Mouse (Mus musculus) ovary, adult 2 months (tissue): Measurements from ENCODE around the gene Gm27029. TPM values are rescaled to one million over a fixed set of nuclear protein-coding genes. Genes with fewer than 3 reads are reported as not detected.

Experiments
- polyA plus RNA-seq: library from polyadenylated mRNA; depleted of rRNA; stranded (reverse); fragments of >200 nt; gene quantifications from 2 replicates; pipeline ENCODE4 v1.2.3, GENCODE M21; 2012; rRNA removed

Gm27029 gene
- polyA plus RNA-seq, result 0.37 and 0.47 TPM in 2 replicates

GRCm38 (mm10) chr11:101424105-101424851 lies at the start of gene Gm27029:
Gene Gm27029, minus strand, starts transcription at chr11:101424796.

GRCm38 (mm10) chr11:101465869-101466551 lies 41.4 kb upstream of the Gm27029 start, which contains the start of gene Vat1:
Gene Vat1, minus strand, starts transcription at chr11:101466230.

GRCm38 (mm10) chr11:101464211-101465100 lies 39.9 kb upstream of the Gm27029 start, which contains the start of gene Rnd2:
Gene Rnd2, plus strand, starts transcription at chr11:101464999.

GRCm38 (mm10) chr11:101448274-101448746 lies 23.7 kb upstream of the Gm27029 start, which contains the start of gene Ifi35:
Gene Ifi35, plus strand, starts transcription at chr11:101448407.

GRCm38 (mm10) chr11:101442127-101442693 lies 17.6 kb upstream of the Gm27029 start, which contains the start of gene Rpl27:
Gene Rpl27, plus strand, starts transcription at chr11:101442298.

GRCm38 (mm10) chr11:101424925-101425813 lies 573 bp upstream of the Gm27029 start, which contains the start of the genes Rundc1 and Ptges3l:
Gene Rundc1, plus strand, starts transcription at chr11:101425085.
Gene Ptges3l, minus strand, starts transcription at chr11:101425333.

GRCm38 (mm10) chr11:101417101-101417855 lies 7.3 kb downstream of the Gm27029 start, which contains the start of gene Aarsd1:
Gene Aarsd1, minus strand, starts transcription at chr11:101417615.

GRCm38 (mm10) chr11:101367326-101367935 lies 57.2 kb downstream of the Gm27029 start, which contains the start of gene G6pc:
Gene G6pc, plus strand, starts transcription at chr11:101367561.

Other genes with a start within 250 kb of the Gm27029 start
- gene Ccr10, start 249.4 kb downstream of the Gm27029 start, polyA plus RNA-seq, result 0.78 and 0.87 TPM in 2 replicates
- 33.7 and 37.5 TPM in 2 replicates for gene Ezh1, start 198.3 kb downstream of the Gm27029 start, polyA plus RNA-seq
- 128 and 138 TPM in 2 replicates for gene Ramp2, start 178.8 kb downstream of the Gm27029 start, polyA plus RNA-seq
- 49.4 and 63.9 TPM in 2 replicates for gene Vps25, start 171.1 kb downstream of the Gm27029 start, polyA plus RNA-seq
- 11.7 and 13.1 TPM in 2 replicates for gene Wnk4, start 164.2 kb downstream of the Gm27029 start, polyA plus RNA-seq
- 0.13 and 0.33 TPM in 2 replicates for gene Cntd1, start 145.8 kb downstream of the Gm27029 start, polyA plus RNA-seq
- 236 and 502 TPM in 2 replicates for gene Coa3, start 145.7 kb downstream of the Gm27029 start, polyA plus RNA-seq
- 129 and 200 TPM in 2 replicates for gene Becn1, start 122.5 kb downstream of the Gm27029 start, polyA plus RNA-seq
- 45.8 and 60.3 TPM in 2 replicates for gene Psme3, start 108.6 kb downstream of the Gm27029 start, polyA plus RNA-seq
- gene Aoc2, start 99.7 kb downstream of the Gm27029 start, polyA plus RNA-seq, result 9.2 and 10.4 TPM in 2 replicates
- 104 and 107 TPM in 2 replicates for gene Aoc3, start 94.2 kb downstream of the Gm27029 start, polyA plus RNA-seq
- 0.10 and 0.18 TPM in 2 replicates for gene G6pc, start 57.2 kb downstream of the Gm27029 start, polyA plus RNA-seq
- gene Aarsd1, start 7.2 kb downstream of the Gm27029 start, polyA plus RNA-seq, result 29.9 and 36.8 TPM in 2 replicates
- gene Rundc1, start 289 bp upstream of the Gm27029 start, polyA plus RNA-seq, result 29.4 TPM in 2 replicates
- gene Ptges3l, start 537 bp upstream of the Gm27029 start, polyA plus RNA-seq, result 3.0 and 3.7 TPM in 2 replicates
- 502 and 570 TPM in 2 replicates for gene Rpl27, start 17.5 kb upstream of the Gm27029 start, polyA plus RNA-seq
- gene Ifi35, start 23.6 kb upstream of the Gm27029 start, polyA plus RNA-seq, result 34.0 and 41.4 TPM in 2 replicates
- gene Rnd2, start 40.2 kb upstream of the Gm27029 start, polyA plus RNA-seq, result 51.3 and 74.9 TPM in 2 replicates
- gene Vat1, start 41.4 kb upstream of the Gm27029 start, polyA plus RNA-seq, result 177 and 199 TPM in 2 replicates
- 1.8 and 2.1 TPM in 2 replicates for gene Brca1, start 127.2 kb upstream of the Gm27029 start, polyA plus RNA-seq
- 125 and 130 TPM in 2 replicates for gene Nbr1, start 127.4 kb upstream of the Gm27029 start, polyA plus RNA-seq
- gene Tmem106a, start 157.4 kb upstream of the Gm27029 start, polyA plus RNA-seq, result 22.4 and 28.1 TPM in 2 replicates
- not detected in 2 replicates for gene Gm11634, start 174.5 kb upstream of the Gm27029 start, polyA plus RNA-seq
- 23.0 and 23.3 TPM in 2 replicates for gene Rdm1, start 202.4 kb upstream of the Gm27029 start, polyA plus RNA-seq
- 19.7 and 24.1 TPM in 2 replicates for gene Arl4d, start 240.7 kb upstream of the Gm27029 start, polyA plus RNA-seq